Mouse (Mus musculus): ENCODE data around the gene Ifi27.
"Not testable (repeated sequence)": the region's sequence is repeated elsewhere in the genome, so short reads cannot be mapped to it uniquely, and the experiment has no call there.

Gene Ifi27

DNA sequence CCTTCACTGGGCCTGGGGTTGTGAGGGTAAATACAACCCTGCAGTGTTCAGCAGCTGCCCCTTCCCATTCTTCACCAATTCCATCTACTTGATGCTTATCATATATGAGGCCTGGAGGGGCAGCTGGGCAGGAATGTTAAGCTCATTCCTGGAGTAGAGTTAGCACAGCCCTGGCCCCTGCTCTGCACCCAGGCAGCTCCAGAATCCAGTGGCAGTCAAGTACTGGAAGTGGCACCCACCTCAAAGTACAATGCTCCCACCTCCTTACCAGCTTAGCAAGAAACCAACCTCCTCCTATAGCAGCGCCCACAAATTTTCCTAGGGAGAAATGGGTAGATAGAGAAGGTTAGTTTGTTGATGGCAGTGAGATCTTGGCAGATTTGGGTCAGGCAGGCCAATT is 22.7 kb downstream of the Ifi27 start:
- not testable (repeated sequence) for DNase-seq (ENCODE audit: low spot score)

DNA sequence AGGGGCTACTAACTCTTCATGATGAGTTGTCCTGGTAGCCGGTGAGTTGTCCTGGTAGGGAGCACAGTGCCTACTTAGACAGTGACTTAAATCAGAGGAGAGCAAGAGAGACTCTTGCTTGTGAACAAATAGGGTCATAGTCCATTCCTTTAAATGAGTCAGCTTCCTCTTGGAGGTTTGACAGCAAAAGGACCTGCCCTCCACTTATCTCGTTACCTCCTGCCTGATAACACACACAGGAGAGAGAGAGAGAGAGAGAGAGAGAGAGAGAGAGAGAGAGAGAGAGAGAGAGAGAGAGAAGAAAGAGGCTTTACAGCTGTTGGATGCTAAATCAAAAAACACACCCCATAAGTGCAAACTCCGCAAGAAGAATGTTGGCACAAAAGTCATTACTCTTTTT is 23.1 kb downstream of the Ifi27 start, which contains the start of gene Ifi27l2b:
Gene Ifi27l2b (minus strand): TSS at position 84 of the 400 bp plus-strand sequence.
- DNase-seq (ENCODE audit: low spot score) = peak; percentile 32

DNA sequence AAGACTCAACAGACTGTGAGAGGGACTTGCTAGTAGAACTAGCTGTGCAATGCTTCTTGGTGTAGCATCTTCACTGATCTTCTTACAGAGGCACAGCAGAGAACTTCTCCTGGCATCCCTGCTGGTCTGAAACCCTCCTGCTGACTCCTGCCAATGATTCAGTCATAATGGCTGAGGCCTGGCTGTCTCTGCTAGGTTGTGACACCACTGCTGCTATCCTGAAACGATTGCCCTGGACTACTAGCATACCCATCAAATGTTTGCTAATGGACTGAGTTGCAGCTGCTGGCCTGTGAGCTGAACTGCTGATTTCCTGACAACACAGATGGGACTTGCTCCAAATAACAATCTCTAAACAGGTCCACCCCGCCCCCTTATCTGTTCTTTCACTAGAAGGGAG is 40.5 kb downstream of the Ifi27 start:
- DNase-seq (ENCODE audit: low spot score) = no peak

DNA sequence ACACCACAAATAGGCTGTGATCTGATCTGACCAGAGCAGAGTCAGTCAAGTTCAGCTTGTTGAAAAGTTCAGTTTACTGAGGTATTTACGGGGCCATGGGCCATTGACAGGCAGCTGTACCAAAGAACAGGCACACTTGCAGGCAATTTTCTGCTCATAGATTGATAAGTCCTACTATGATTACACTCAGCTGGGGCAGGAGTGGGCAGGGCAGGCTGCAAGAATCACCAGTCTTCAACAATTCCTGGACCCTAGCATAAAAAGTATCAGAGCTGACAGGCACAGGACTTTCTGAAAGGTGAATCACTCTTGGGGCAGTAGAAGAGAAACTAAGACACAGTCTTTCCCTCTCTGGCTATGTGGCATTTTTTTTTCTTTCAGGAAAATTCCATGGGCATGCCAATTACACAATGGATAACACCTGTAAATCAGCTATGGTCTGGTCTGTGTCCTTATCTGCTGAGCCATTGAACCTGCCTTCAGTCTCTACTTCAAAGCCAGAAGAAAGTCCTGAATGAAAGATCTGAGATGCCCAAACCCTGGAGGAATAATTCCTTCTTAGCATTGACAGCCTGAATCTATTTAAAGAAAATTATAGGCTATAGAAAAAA is 42.9 kb downstream of the Ifi27 start:
- DNase-seq (ENCODE audit: low spot score) = no peak

DNA sequence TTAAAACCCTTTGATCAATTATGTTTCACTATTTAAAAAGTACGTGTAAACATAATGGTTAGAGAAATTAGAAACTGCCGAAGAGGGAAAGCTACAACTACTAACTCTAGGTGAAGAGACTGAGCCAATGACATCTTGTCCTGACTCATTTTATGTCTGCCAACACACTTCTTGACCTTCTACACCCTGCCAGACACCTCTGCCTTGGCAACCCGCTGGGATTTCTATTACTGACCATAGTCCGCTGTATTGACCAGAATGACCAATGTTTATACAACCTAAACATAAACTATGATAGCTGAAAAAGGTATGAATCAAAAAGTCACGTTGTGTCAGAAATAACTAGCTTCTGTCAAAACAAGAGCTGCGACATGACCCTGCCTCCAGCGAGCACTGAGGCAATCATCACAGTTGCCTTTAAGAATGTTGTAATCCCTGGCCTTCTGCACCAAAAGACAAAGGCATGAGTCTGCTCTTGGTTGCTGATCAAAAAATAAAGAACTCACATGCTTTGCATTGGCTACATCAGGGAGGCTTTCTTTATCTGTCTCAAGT is 43.5 kb downstream of the Ifi27 start:
- no peak for DNase-seq (ENCODE audit: low spot score)

DNA sequence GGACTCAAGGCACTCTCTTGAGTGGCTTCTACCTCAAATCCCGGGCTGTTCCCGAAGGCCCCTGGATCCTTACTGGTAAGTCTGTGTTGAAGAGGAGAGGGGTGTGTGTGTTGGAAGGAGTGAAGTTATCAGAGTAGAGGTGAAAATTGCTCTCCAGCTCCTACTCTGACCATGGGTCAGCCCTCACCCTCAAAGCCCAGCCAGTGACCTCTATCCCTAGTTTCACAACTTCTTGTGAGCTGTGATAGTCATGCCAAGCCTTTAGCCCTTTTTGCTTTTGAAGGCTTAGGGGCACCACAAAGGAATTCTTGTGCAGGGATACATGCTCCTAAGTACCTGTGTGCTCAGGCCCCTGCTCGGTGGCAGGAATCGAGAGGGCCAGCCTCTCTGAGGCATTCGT is 47.7 kb downstream of the Ifi27 start:
- no peak for DNase-seq (ENCODE audit: low spot score)

DNA sequence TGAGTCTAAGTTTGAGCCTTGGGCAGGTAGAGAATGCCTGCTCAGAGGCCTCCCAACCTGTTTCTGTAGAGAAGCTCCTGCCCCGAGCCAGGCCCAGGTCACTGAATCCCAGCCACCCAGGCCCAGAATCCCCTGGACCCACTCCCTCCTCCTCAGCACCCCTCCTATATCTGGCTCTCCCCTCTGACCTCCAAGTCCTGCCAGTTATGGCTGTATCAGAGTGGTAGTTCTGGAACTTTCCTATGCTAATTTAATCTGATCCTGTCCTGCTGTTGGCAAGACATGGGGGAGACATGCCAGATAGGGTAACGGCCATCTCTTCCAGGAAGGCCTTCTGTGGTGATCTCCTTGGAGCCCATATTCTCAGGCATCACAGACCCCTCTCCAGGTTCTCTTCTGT is 48.8 kb downstream of the Ifi27 start:
- no peak for DNase-seq (ENCODE audit: low spot score)

DNA sequence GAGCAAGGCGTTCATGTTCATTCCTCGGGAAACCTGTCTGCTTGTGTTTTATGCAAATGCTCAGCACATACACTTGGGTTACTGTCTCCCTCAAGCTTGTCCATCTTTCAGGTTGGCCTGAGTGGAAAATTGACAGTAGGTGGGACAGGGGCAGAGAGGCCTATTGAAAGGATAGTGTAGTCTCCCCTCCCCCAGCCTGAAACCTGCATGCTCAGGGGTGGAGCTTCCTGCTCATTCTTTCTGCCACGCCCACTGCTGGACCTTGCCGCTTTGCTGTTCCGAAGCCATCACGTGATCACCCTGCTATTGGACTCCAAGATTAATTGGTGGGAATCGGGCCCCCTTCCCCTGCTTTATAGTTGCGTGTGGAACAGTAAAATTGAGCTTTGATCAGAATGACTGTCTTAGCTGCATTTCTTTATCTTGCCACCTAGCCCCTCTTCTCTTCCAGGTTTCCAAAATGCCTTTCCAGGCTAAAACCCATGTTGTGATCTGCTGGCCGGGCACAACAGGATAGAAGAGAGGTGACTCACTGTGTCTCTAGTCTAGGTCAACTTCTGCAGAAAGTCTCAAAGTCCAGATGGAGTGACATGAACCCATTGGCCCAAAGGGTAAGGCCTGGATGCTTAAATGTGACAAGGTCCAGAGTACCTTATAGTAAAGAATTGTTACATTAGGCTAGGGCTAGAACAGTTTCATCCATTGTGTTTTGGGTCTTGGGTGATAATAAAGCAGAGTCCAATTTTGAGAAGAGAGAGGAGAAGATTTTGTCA is 50.4 kb downstream of the Ifi27 start:
- DNase-seq (ENCODE audit: low spot score) = not testable (repeated sequence)

DNA sequence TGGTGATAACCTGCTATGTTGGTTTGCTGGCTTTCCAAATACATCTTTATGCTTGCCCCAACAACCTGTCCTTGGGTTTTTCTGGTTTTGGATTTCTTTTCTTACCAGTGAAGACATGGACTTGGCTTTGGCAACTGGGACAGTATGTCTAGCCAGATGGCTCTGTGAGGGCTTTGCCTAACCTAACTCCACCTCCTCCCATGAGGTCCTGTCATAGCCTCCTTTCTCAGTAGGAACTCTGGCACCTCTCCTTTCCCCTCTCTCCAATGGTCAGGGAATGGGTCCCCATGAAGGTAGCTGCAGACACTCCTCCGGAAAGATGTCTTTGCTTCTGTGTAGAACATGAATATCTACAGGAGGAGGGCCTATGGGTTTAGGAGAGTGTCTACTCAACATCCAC is 52.7 kb downstream of the Ifi27 start:
- DNase-seq (ENCODE audit: low spot score) = no peak

DNA sequence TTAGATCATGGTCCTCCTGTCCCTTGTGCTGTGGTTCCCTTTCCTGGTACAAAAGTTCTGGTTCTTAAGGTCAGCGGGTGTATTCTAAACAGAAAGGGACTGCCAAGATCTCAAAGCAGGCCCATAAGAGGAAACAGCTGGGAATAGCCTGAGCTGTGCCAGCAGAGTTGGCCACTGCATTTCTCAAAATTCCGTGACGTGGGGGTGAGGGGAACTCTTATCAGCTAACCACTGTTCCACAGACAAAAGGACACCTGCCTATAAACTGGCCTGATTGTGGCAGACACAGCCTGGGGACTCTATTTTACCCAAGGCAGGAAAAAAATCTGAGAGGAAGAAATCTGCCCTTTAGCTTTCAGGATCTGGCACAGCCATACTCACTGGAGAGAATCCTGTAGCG is 53.3 kb downstream of the Ifi27 start:
- DNase-seq (ENCODE audit: low spot score) = no peak

DNA sequence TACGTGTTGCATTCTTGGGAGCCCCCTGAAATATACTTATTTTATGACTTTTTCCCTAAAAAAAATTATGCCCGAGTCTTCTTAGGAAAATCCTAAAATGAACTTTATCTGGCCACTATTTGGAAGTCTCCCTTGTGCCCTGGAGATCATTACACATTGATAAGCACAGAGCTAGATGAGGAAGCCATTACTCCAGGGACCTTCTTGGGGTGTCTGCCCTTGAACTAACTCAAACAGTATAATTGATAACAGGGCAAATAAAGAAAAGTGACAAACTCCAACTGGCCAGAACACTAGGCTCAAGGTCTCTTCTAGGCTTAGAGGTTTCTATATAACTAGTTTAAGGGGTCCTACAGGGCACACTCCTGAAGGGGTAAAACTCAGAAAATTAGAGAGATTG is 53.7 kb downstream of the Ifi27 start:
- no peak for DNase-seq (ENCODE audit: low spot score)
